In genomic region chr19:57475298-57475697, GRCm38 (mm10) we compare ENCODE assay signal across 24 mouse cellular contexts. TPM values are rescaled to one million over a fixed set of nuclear protein-coding genes. Genes with fewer than 3 reads are reported as not detected.
DNase-seq lines count a peak whose midpoint lies in the region; ATAC-seq and TF ChIP-seq lines count a peak whose summit lies in the region.
"Had no signal": no experiment of that assay in that cellular context is flagged by ENCODE, and none has a peak within 500 bp of the region (broad histone marks: within the 10 kb centered on the region; RNA-seq: fewer than 3 reads in every experiment).

No protein-coding gene starts in this region.

- H3K9me3 ChIP-seq in heart, postnatal 0 days (replicated peaks; ENCODE audit: control insufficient read depth, low read length), result no peaks in the 10 kb centered on the region
- H3K9me3 ChIP-seq in midbrain, embryonic 11.5 days (ENCODE audit: control insufficient read depth, low read length), result no peaks in the 10 kb centered on the region
- no peaks in the 10 kb centered on the region for H3K9me3 ChIP-seq in midbrain, embryonic 16.5 days (replicated peaks; ENCODE audit: control insufficient read depth, low read length, poor library complexity, severe bottlenecking)
- H3K9me3 ChIP-seq in forebrain, embryonic 10.5 days, result no peaks in the 10 kb centered on the region
- H3K9me3 ChIP-seq: embryonic facial prominence, embryonic 12.5 days; forebrain, embryonic 13.5 days; heart, embryonic 13.5 days; hindbrain, embryonic 13.5 days; midbrain, embryonic 15.5 days; neural tube, embryonic 13.5 days had no signal

- H3K79me2 ChIP-seq in heart, adult 2 months (replicated peaks; ENCODE audit: control insufficient read depth, insufficient read depth, low read length), result no peaks in the 10 kb centered on the region

- no peak for TF ChIP-seq CTCF in heart, postnatal 0 days (IDR thresholded peaks at IDR 0.05; ENCODE audit: low read depth)
- no peak for TF ChIP-seq CTCF in heart, adult 2 months (IDR thresholded peaks at IDR 0.05)

- ATAC-seq in heart, postnatal 0 days (ENCODE audit: insufficient read depth, low read depth), result no peak
- ATAC-seq in midbrain, embryonic 11.5 days (ENCODE audit: low FRiP score), result no peak
- no peak for ATAC-seq in midbrain, embryonic 16.5 days
- peak; percentile 27; the same call in 1 of the 2 replicates for ATAC-seq in megakaryocyte progenitor cell, adult 5-6 weeks (replicated peaks; ENCODE audit: poor library complexity)
- ATAC-seq: forebrain, embryonic 13.5 days; inflammation-experienced regulatory T-cells, adult 6 months; midbrain, embryonic 15.5 days had no signal

- H3K27me3 ChIP-seq in heart, postnatal 0 days (ENCODE audit: control insufficient read depth, insufficient read depth, low read length), result no peaks in the 10 kb centered on the region
- H3K27me3 ChIP-seq in heart, adult 2 months (ENCODE audit: control insufficient read depth, insufficient read depth, low read length), result no peaks in the 10 kb centered on the region
- no peaks in the 10 kb centered on the region for H3K27me3 ChIP-seq in midbrain, embryonic 11.5 days (ENCODE audit: control insufficient read depth, insufficient read depth, low read length)
- H3K27me3 ChIP-seq in midbrain, embryonic 16.5 days (ENCODE audit: control insufficient read depth, insufficient read depth, low read depth, low read length), result no peaks in the 10 kb centered on the region
- H3K27me3 ChIP-seq in forebrain, embryonic 10.5 days (ENCODE audit: poor library complexity, severe bottlenecking), result no peaks in the 10 kb centered on the region
- H3K27me3 ChIP-seq: embryonic facial prominence, embryonic 12.5 days; forebrain, embryonic 13.5 days; hindbrain, embryonic 13.5 days; midbrain, embryonic 15.5 days; neural tube, embryonic 13.5 days had no signal

- peaks cover 7% of the 10 kb centered on the region for H3K4me1 ChIP-seq in heart, postnatal 0 days (ENCODE audit: control insufficient read depth, insufficient read depth)
- no peaks in the 10 kb centered on the region for H3K4me1 ChIP-seq in heart, adult 2 months (ENCODE audit: control insufficient read depth, insufficient read depth, low read length)
- no peaks in the 10 kb centered on the region for H3K4me1 ChIP-seq in midbrain, embryonic 11.5 days (ENCODE audit: control insufficient read depth, insufficient read depth, low read length)
- peaks cover 36% of the 10 kb centered on the region for H3K4me1 ChIP-seq in midbrain, embryonic 16.5 days (ENCODE audit: control insufficient read depth, insufficient read depth, low read length)
- H3K4me1 ChIP-seq in forebrain, embryonic 10.5 days, result peaks cover 10% of the 10 kb centered on the region

- peaks cover 3% of the 10 kb centered on the region for H3K36me3 ChIP-seq in heart, postnatal 0 days (replicated peaks; ENCODE audit: control insufficient read depth, insufficient read depth, low read length)
- no peaks in the 10 kb centered on the region for H3K36me3 ChIP-seq in heart, adult 2 months (ENCODE audit: control insufficient read depth, insufficient read depth, low read length)
- H3K36me3 ChIP-seq in midbrain, embryonic 11.5 days (ENCODE audit: control insufficient read depth, insufficient read depth, low read length), result no peaks in the 10 kb centered on the region
- H3K36me3 ChIP-seq in midbrain, embryonic 16.5 days (ENCODE audit: control insufficient read depth, insufficient read depth, low read length), result no peaks in the 10 kb centered on the region
- H3K36me3 ChIP-seq in forebrain, embryonic 10.5 days (replicated peaks), result peaks cover 16% of the 10 kb centered on the region; the same call in 1 of the 2 replicates
- H3K36me3 ChIP-seq: heart, embryonic 13.5 days; hindbrain, embryonic 13.5 days; midbrain, embryonic 15.5 days; neural tube, embryonic 13.5 days had no signal

- 45% methylated on average over 4 of the region's 4 CpGs for WGBS in heart, postnatal 0 days
- WGBS in heart, adult 2 months, result 71% methylated on average over 4 of the region's 4 CpGs
- WGBS in midbrain, embryonic 11.5 days, result 86% methylated on average over 4 of the region's 4 CpGs
- WGBS in midbrain, embryonic 16.5 days, result 81% methylated on average over 4 of the region's 4 CpGs
- 91% methylated on average over 4 of the region's 4 CpGs for WGBS in forebrain, embryonic 10.5 days

- DNase-seq in heart, postnatal 0 days (ENCODE audit: low spot score), result peak; percentile 20
- no peak for DNase-seq in heart, adult 2 months
- peak; percentile 75 for DNase-seq in midbrain, embryonic 11.5 days (ENCODE audit: low spot score, missing footprints)
- DNase-seq in layer of hippocampus, adult 11-12 months (ENCODE audit: low spot score), result no peak
- DNase-seq in forebrain, embryonic 10.5 days (ENCODE audit: extremely low spot score, low spot score), result no peak
- DNase-seq: adrenal gland, adult 2 months; cerebellum, adult 2 months; cerebellum, postnatal 25 days; gastrocnemius, postnatal 25 days; heart, adult 18-20 months; kidney, adult 18-20 months; kidney, postnatal 4 days; layer of hippocampus, adult 9-11 months; retina, postnatal 1 day had no signal

- no peak overlapping the region for H3K4me2 ChIP-seq in heart, postnatal 0 days (ENCODE audit: low read depth, low read length)
- H3K4me2 ChIP-seq in midbrain, embryonic 11.5 days, result no peak overlapping the region
- no peak overlapping the region for H3K4me2 ChIP-seq in midbrain, embryonic 16.5 days (ENCODE audit: low read length)
- H3K4me2 ChIP-seq: embryonic facial prominence, embryonic 12.5 days; forebrain, embryonic 13.5 days; heart, embryonic 13.5 days; hindbrain, embryonic 13.5 days; midbrain, embryonic 15.5 days; neural tube, embryonic 13.5 days had no signal

- TF ChIP-seq POLR2A in heart, adult 2 months (IDR thresholded peaks at IDR 0.05; ENCODE audit: insufficient read depth, low read depth, low read length), result no peak

- intact Hi-C loops in heart, adult 2 months (cut with DNase I), result no loop called here

- no peak for TF ChIP-seq EP300 in heart, postnatal 0 days (IDR thresholded peaks at IDR 0.05; ENCODE audit: low read depth)
- no peak for TF ChIP-seq EP300 in heart, adult 2 months (IDR thresholded peaks at IDR 0.05; ENCODE audit: insufficient read depth, low read depth, low read length)

- H3K4me3 ChIP-seq in heart, postnatal 0 days (ENCODE audit: low read depth, low read length), result no peak overlapping the region
- no peak overlapping the region for H3K4me3 ChIP-seq in heart, adult 2 months
- H3K4me3 ChIP-seq in midbrain, embryonic 11.5 days (ENCODE audit: low read depth, low read length), result no peak overlapping the region
- H3K4me3 ChIP-seq in midbrain, embryonic 16.5 days (ENCODE audit: low read depth, low read length), result no peak overlapping the region
- no peak overlapping the region for H3K4me3 ChIP-seq in forebrain, embryonic 10.5 days
- H3K4me3 ChIP-seq: embryonic facial prominence, embryonic 12.5 days; forebrain, embryonic 13.5 days; heart, embryonic 13.5 days; hindbrain, embryonic 13.5 days; midbrain, embryonic 15.5 days; myocyte; neural tube, embryonic 13.5 days had no signal

- no peak overlapping the region for H3K27ac ChIP-seq in heart, postnatal 0 days (ENCODE audit: low read depth)
- no peak overlapping the region for H3K27ac ChIP-seq in heart, adult 2 months
- H3K27ac ChIP-seq in midbrain, embryonic 11.5 days (ENCODE audit: low read depth, low read length), result no peak overlapping the region
- H3K27ac ChIP-seq in midbrain, embryonic 16.5 days (ENCODE audit: low read length), result no peak overlapping the region
- no peak overlapping the region for H3K27ac ChIP-seq in forebrain, embryonic 10.5 days
- H3K27ac ChIP-seq: forebrain, embryonic 13.5 days; heart, embryonic 13.5 days; hindbrain, embryonic 13.5 days; midbrain, embryonic 15.5 days; neural tube, embryonic 13.5 days had no signal

- no peak overlapping the region for H3K9ac ChIP-seq in heart, postnatal 0 days (replicated peaks; ENCODE audit: low read depth, low read length)
- H3K9ac ChIP-seq in heart, adult 2 months (ENCODE audit: low read depth, low read length), result no peak overlapping the region
- H3K9ac ChIP-seq in midbrain, embryonic 11.5 days (ENCODE audit: low read length), result no peak overlapping the region
- H3K9ac ChIP-seq in midbrain, embryonic 16.5 days (ENCODE audit: low read depth, low read length), result no peak overlapping the region
- H3K9ac ChIP-seq: embryonic facial prominence, embryonic 12.5 days; forebrain, embryonic 13.5 days; heart, embryonic 13.5 days; hindbrain, embryonic 13.5 days; midbrain, embryonic 15.5 days; neural tube, embryonic 13.5 days had no signal

RNA-seq across cellular contexts. Expression of gene Trub1, which starts 22.6 kb away (rescaled TPM):
- 3.7 and 7.7 TPM in 2 replicates for total RNA-seq in heart, postnatal 0 days (2014; rRNA removed; ENCODE audit: low replicate concordance)
- 7.7 and 7.9 TPM in 2 replicates for polyA plus RNA-seq in heart, postnatal 0 days (2015; fragmentation: Nextera tagmentation; extraction: Ambion mirVana)
- total RNA-seq in heart, adult 2 months (2021), result 1 to 10 TPM; 4.5 to 6.4 TPM
- 3.0 and 4.9 TPM in 2 replicates for polyA plus RNA-seq in heart, adult 2 months (2012; rRNA removed)
- 16.0 and 16.4 TPM in 2 replicates for polyA plus RNA-seq in midbrain, embryonic 11.5 days (2014; fragmentation: Nextera tagmentation; extraction: Ambion mirVana)
- polyA plus RNA-seq in midbrain, embryonic 16.5 days (2015; fragmentation: Nextera tagmentation; extraction: Ambion mirVana), result 15.5 and 17.3 TPM in 2 replicates
- total RNA-seq in megakaryocyte progenitor cell, adult 5-6 weeks (2015), result 11.7 and 15.3 TPM in 2 replicates
- 13.1 and 20.9 TPM in 2 replicates for total RNA-seq in megakaryocyte progenitor cell, adult 5-6 weeks (2017)
- 23.4 and 25.0 TPM in 2 replicates for polyA plus RNA-seq in forebrain, embryonic 10.5 days (2016; fragmentation: Nextera tagmentation; extraction: Ambion mirVana)

Comparison
In these comparisons a context has a peak if more than half of its experiments do, and no peak if none do; other contexts are left out.
1. DNase-seq: peak in heart, postnatal 0 days (single experiment) and midbrain, embryonic 11.5 days (single experiment); none in heart, adult 2 months (0 of 2), layer of hippocampus, adult 11-12 months (single experiment) and forebrain, embryonic 10.5 days (single experiment).